Mouse (Mus musculus) urinary bladder, adult 18-20 months (tissue): ENCODE results near the gene Rtn3.
A peak's percentile ranks its signal among the peaks of the same experiment; 100 is the strongest.
"Not testable (repeated sequence)": the region's sequence is repeated elsewhere in the genome, so short reads cannot be mapped to it uniquely, and the experiment has no call there.

Experiments used
- DNase-seq, 2 experiments: peaks; one replicate each; pipeline ENCODE4 v3.0.0; 2022; ENCODE audit warnings: low spot score in 2 of 2, mixed read lengths in 2 of 2

Rtn3 gene

GRCm38 (mm10) chr19:7422656-7423027 lies 60.4 kb downstream of the Rtn3 start:
- DNase-seq, result no peak

DNA sequence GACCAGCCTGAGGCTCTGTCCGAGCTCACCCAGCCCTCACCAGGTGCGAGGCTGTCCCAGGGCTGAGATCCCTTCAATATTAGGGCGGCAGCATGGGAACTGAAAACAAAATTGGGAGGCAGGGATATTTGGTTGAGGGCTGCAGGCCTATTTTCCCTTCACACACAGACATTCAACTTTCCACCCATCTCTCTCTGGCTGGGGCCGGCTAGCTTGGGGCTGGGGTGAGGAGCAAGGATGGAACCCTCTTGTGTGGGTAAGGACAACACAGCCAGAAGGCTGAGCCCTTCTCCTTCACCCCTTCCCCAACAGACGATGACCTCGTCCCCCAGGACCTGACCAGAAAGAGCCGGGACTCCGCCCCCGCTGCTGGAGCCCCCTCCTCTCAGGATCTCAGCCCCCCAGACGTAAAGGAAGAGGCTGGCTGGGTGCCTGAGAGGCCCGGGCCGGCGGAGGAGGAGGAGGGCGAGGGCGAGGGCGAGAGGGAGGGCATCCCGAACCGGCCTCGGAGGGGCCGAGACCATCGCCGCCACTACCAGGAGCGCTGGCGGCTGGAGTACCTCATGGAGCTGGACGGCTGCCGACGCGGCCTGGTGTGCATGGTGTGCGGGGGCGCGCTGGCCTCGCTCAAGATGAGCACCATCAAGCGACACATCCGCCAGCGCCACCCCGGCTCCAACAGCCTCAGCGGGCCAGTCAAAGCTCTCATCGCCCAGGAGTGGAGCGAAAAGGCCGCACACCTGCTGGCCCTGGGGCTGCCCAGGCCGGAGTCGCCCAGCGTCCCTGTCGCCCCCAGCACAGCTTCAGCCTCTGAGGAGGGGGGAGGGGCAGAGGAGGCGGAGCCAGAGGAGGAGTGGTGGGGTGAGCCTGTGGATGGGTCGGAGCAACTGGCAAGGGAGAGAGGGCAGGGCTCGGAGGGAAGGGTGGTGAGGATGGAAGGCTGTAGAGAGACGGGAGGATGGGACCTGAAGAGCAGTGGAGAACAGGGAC lies 61.2 kb downstream of the Rtn3 start:
- DNase-seq, result peak in 1 of 2 experiments; percentile 24

DNA sequence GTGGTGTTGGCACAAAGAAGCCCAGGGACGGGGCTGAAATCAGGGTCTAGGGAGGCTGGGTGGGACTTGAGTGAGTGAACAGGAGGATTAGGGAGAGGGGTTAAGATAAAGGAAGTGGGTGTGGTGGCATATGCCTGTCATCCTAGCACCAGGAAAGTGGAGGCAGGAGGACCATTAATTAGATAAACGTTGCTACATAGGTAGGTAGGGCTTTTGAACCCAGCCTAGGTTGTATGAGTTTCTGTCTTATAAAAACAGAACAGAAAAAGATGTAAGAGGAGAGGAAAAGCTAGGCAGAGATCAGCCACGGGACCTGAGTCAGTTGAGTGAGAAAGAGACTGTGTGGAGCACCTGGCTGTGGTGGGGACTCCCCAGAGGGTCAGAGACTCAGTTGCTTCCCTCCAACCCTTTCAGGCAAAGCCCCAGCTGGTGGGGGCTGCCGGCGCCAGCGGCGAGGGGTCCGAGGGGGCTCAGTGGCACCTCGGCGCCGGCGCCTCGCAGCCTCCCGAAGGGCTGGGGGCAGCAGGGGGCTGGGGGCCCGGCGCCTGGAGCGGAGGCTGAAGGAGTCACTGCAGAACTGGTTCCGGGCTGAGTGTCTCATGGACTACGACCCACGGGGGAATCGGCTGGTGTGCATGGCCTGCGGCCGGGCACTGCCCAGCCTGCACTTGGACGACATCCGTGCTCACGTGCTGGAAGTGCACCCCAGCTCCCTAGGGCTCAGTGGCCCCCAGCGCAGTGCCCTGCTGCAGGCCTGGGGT lies 62.1 kb downstream of the Rtn3 start:
- no peak for DNase-seq

- no peak for DNase-seq
Measured at GRCm38 (mm10) chr19:7420108-7420507, 63.0 kb downstream of the Rtn3 start.

DNA sequence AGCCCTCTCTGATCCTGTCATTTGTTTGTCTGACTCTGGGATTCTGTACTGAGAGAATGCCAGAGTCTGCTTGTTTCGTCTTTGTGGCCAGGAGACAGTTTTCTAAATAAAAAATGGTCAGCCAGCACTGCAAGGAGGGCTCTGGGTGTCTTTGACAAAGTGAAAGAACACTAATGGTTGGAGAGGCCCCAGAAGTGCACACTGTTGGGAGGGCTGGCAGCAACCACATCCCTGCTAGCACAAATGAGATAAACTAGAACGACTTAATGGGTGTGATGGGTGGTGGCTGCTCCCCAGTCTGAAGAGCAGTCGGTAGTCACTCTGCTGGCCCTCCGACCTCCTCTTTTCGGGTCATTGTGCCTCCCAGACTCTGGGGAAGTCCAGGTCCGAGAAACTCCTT lies 63.9 kb downstream of the Rtn3 start:
- no peak for DNase-seq

DNA sequence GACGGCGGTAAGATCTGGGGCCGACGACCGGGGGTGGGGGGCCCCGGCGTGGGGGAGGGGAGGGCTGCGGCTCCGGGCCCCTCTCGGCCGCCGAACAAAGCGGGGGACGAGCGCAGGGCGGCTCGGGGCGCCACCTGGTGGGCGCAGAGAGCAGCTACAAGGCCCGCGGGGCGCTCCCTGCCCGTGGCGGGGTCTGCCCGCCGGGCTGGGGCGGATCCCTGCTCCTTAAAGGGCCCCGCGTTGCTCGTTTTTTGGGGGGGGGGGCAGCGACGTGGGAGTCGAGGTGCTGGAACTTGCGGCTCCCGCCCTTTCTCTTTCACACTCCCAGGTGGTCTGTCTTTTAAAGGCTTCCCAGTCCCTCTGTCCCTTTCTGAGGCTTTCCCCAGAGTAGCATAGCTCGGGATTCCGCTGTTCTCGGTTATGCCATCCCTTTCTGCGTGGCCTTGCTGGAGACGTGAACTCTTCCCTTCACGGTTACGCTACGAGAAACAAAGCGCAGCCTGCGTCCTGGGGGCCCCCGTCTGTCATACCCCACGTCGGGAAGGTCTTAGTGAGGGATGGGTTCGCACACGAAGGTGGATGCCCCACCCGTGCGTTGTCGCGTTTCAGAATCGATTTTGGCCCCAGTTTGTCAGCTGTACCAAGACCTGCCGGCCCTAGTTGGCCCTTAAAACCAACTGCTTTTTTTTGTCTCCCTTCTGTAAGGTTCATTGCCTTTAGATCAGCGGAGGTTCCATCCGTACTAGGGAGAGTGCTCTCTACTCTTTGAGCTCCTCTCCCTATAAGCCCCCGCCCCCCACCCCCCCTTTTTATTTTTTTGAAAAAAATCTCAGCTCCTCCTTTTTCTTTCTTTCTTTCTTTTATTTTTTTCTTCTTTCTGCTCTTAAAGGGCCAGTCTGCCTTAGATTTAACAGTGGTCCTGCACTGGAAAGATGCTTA lies 64.9 kb downstream of the Rtn3 start:
- peak; percentile 60 to 64 for DNase-seq

GRCm38 (mm10) chr19:7416834-7417735 lies 66.0 kb downstream of the Rtn3 start, which contains the start of gene 2700081O15Rik:
2700081O15Rik (plus strand) TSS chr19:7417625.
- DNase-seq, result peak; percentile 73 to 75

GRCm38 (mm10) chr19:7415916-7416833 lies 66.9 kb downstream of the Rtn3 start:
- DNase-seq, result no peak

GRCm38 (mm10) chr19:7412361-7412760 lies 70.7 kb downstream of the Rtn3 start:
- no peak for DNase-seq

DNA sequence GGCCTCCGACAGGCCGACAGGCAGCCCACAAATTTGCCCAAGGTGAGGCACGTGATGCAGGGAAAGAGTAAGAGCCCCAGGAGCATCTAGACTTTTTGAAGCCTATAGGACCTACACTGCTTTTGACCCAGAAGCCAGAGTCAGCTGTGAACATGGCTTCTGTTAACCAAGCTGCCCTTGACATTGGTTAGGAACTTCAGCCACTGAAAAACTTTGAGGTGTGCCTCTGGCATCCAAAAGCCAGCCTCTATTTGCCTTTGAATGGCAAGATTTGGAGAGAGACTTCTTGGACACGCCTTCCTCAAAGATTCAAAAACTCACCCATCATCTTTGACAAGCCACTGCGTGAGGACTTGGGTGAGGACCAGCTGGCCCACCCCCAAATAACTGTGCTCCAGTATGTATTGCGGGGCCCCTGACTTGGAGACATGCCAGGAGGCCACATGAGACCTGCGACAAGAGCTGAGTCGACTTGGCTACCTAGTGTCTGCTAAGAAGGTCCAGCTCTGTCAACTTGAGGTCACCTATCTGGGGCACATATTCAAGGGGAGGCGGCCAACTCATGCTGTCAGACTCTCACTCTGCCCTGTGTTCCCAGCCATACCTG lies 78.4 kb downstream of the Rtn3 start:
- DNase-seq, result no peak

GRCm38 (mm10) chr19:7400635-7401034 lies 82.4 kb downstream of the Rtn3 start:
- no peak for DNase-seq

DNA sequence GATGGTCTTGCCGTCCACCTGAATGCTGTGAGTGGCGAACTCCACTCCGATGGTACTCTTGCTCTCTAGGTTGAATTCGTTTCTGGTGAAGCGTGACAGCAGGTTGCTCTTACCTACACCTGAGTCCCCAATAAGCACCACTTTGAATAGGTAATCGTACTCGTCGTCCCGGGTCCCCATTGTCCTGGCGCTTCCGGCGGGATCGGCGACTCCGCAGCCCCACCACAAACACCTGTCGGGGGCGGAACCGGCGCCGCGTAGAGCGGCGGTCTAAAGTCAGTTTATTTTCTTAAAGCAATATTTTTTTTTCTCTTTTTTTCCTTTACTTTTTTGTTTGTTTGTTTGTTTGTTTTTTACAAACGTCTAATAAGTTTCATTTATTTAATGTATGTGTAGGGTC lies 84.2 kb downstream of the Rtn3 start:
- not testable (repeated sequence) for DNase-seq

DNA sequence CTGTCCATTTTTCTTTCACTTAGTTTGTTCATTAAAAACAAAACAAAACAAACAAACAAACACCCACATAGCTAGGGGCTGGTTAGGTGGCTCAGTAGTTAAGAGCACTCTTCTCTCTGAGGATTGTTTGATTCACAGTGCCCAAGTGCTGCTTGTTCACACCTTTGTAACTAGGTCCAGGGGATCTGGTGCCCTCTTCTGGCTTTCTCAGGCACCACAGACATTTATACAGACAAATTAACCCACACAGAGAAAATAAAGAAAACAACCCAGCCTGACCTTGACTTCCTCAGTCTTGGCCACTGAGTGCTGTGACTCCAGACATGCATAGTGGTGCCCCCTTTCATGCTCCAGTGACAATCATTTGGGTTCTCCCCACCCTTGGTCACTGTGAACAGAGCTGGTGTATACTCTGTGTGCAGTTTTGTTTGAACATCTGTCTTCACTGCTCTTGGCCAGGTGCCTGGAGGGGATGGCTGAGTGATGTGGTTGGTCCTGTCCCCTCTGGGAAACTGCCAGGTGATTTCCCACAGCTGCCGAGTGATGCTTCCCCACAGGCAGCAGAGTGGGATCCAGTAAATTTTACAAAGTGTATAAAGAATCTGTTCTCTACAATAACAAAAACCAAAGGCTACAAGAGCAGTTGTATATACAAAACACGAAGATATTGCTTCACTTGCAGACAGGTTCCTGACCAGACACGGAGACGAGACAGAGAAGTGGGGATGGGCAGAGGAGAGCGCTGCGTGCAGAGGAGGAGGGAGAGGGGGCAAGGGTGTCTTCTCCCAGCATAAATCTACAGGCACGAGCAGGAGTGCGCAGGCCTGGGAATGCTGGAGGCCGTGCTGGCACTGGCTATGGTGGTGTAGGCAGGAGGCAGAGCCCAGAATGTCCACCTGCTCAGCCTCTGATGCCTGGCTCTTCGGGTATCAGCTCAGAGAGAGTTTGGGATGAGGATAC lies 85.9 kb downstream of the Rtn3 start:
- not testable (repeated sequence) for DNase-seq

- no peak for DNase-seq
Measured at GRCm38 (mm10) chr19:7388488-7388887, 94.6 kb downstream of the Rtn3 start.

DNA sequence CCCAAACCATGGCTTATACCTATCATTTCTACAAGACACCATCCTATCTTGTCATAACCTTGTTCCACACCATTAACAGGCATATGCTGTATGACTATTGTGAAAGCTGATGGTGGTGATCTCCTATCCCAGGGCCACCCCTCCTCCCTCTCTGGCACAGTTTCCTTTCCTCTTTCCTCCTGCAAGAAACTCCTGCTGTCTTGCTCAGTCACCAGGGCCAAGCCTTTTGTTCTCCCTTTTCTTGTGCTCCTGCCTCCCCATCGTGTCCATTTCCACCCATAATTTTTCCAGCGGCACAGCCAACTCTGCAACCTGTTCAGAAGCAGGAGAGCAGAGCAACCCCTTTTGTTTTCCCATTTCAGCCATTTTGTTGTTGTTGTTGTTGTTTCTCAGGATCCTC lies 97.0 kb downstream of the Rtn3 start:
- DNase-seq, result no peak

- peak; percentile 97 to 100 for DNase-seq
Measured at GRCm38 (mm10) chr19:7382903-7383865, 99.9 kb downstream of the Rtn3 start, which contains the start of gene Spindoc. Spindoc (minus strand) TSS chr19:7382994.
